Mouse (Mus musculus): ENCODE data around the gene Cdcp1.

GRCm38 (mm10) chr9:123243988-123244387, 28.1 kb upstream of the Cdcp1 start:
- TF ChIP-seq CTCF (IDR thresholded peaks at IDR 0.05; ENCODE audit: low read depth, low read length), result no peak
- no peak for TF ChIP-seq POLR2A (IDR thresholded peaks at IDR 0.05; ENCODE audit: extremely low read depth, insufficient read depth, low read length)

Measured in liver, adult 2 months (tissue).